Mouse (Mus musculus): ENCODE measurements around the gene Yipf2.
"Not testable (repeated sequence)": the region's sequence is repeated elsewhere in the genome, so short reads cannot be mapped to it uniquely, and the experiment has no call there.

Gene Yipf2

DNA sequence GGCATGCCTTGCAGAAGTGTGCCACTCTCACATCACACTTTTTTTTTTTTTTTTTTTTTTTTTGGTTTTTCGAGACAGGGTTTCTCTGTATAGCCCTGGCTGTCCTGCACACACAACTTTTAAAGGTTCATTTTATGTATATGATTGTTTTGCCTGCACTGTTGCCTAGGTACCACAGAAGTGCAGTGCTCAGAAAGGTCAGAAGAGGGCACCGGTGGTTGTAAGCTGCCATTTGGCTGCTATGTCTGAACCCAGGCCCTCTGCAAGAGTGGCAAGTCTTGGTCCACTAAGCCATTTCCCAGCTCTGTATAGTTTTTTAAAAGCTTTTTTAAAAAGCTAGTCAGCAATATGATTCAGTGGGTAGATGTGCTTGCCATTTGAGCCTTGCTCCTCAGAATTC is 5.6 kb upstream of the Yipf2 start:
- DNase-seq (ENCODE audit: low spot score in 2 of 2) = no peak

DNA sequence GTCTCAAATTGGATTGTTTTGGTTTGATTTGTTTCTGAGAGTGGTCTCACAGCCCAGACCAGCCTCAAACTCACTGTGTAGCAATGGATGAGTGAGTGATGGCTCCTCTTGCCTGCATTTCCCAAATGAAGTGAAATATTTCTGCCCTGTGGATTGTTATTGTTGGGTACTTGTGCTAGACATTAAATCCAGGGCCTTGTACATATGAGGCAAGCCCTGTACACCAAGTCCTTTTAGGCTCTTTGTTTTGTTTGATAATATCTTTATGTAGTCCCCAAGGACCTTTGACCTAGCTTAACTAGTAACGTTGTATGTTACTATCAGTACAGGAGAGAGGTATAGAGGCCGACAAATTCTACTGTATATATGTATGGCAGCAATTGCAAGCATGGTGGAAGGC is 2.2 kb upstream of the Yipf2 start:
- no peak for DNase-seq (ENCODE audit: low spot score in 2 of 2)

DNA sequence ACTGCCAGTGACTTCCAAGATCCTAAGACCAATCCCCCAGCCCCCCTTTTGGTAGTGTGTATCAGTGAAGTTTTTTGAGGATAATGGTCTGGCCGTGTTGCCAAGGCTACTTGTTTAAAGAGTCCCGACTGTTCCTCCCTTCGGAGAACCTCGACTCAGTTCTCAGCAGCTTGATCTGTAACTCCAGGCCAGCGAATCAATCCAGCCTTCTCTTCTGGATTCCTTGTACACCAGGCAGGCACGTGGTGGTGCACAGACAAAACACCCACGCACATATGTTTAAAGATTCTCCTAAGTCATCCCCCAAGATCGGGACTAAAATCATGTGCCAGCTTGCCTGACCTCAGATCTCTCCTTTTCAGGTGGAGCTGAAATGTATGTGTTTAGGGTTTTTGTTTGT is 1.7 kb upstream of the Yipf2 start:
- DNase-seq (ENCODE audit: low spot score in 2 of 2) = not testable (repeated sequence)

DNA sequence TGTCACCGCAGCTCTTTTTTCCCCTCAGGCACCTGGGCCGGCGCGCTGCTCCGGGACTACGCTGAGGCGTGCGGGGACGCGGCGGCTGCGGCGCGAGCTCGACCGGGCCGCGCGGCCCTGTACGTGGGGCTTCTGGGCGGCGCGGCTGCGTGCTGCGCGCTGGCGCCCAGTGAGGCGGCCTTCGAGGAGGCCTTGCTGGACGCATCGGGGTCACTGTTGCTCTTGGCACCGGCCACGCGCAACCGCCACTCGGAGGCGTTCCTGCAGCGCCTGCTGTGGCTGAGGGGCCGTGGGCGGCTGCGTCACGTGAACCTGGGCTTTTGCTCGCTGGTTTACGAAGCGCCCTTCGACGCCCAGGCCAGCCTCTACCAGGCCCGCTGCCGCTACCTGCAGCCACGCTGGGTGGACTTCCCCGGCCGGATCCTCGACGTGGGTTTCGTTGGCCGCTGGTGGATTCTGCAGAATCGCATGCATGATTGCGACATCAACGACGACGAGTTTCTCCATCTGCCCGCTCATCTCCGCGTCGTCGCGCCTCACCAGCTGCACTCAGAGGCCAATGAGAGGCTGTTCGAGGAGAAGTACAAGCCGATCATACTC is 594 bp upstream of the Yipf2 start:
- peak in 1 of 2 experiments; percentile 55 for DNase-seq (ENCODE audit: low spot score in 2 of 2)

DNA sequence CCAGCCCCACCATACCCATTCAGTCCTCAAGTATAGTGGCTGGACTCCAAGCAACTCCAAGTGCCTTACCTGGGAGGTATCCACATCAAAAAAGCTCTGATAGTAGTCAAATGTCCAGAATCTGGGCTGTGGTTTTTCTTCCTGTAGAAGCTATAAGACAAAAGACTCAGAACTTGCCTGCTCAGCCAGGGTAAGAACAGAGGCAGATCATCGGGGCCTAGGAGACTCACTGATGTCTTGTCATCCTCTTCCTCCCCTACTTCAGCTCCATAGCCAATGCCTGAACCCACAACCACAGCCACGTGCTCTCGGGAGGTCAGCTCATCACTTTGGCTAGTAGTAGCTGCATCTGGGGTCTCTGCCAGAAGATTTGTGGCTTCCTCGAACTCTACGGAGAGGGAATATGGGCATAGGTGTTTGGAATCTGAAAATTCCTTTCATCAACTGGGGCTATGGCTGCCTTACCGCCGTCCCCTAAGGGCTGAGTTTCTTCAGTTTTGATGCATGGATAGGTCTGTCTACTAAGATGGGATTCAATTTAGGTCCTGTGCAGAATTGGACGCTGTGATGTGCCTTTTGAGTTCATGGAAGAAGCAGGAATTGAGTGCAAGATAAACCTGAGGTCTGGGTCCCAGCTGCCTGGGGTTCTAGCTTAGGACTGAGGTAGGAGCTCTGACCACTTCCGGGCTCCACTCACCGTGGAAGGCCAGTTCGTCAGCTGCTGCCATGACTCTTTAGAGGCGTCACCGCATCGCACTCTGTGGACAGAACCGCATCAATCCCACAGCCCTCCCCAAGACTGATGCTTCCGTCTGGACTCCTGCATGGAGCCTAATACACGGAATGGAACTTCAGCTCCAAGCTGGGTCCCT is 561 bp downstream of the Yipf2 start:
- no peak for DNase-seq (ENCODE audit: low spot score in 2 of 2)

DNA sequence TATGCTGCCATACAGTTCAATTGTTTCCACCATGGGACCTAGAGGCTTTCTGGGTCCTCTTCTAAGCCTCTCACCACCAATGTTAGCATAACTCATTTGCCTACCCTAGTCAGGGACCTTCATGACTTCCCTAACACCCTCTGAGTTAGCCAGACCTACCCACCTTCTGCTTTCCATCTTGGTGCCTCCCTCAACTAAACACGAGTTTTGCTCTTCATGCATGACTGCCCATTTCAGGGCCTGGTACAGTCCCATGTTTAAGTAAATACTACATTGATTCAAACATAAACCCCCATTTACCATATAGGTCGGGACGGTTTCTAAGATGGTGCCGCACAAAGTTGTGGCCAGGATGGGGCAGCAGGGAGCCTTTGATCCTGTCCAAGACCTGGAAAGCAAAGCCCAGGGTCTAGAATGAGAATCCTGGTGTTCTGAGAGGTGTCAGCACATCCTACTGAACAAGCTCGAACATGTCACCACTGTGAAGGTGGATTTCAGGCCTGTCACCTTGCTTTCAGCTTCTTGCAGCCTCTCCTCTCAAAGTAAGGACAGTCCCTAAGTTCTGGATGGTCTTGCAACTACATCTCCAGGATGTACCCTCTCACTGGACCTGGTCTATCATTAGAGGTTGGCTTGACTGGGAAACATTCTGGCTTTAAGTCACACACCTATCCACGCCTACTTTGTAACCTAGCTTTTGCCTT is 1.3 kb downstream of the Yipf2 start:
- no peak for DNase-seq (ENCODE audit: low spot score in 2 of 2)

DNA sequence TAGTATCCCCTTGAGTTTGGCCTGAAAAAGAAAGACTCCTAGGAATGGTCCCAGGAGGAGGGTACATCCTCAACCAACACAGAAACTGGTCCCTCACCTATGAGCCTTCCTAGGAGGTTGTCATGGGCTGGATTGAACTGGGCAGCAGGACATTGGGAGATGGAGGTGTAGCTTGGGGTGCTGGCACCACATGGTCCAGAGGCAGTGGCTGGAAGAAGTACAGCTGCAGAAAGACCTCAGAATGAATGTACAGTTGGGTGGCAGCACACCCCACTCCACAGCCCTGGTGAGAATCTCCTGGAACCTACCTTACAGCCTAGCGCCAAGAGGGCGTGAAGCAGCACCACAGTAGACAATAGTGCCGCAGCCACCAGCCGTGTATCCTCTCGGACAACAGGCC is 3.1 kb downstream of the Yipf2 start:
- DNase-seq (ENCODE audit: low spot score in 2 of 2) = no peak

DNA sequence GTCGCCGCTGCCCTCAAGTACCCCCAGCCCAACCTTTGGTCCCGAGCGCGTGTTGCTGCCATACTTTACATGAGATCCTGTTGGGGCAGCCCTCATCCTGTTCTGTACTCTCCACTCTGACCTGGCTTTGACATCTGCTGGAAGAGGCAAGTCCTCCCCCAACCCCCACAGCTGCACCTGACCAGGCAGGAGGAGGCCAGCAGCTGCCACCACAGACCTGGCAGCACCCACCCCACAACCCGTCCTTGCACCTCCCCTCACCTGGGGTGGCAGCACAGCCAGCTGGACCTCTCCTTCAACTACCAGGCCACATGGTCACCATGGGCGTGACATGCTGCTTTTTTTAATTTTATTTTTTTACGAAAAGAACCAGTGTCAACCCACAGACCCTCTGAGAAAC is 4.3 kb downstream of the Yipf2 start:
- DNase-seq (ENCODE audit: low spot score in 2 of 2) = no peak

DNA sequence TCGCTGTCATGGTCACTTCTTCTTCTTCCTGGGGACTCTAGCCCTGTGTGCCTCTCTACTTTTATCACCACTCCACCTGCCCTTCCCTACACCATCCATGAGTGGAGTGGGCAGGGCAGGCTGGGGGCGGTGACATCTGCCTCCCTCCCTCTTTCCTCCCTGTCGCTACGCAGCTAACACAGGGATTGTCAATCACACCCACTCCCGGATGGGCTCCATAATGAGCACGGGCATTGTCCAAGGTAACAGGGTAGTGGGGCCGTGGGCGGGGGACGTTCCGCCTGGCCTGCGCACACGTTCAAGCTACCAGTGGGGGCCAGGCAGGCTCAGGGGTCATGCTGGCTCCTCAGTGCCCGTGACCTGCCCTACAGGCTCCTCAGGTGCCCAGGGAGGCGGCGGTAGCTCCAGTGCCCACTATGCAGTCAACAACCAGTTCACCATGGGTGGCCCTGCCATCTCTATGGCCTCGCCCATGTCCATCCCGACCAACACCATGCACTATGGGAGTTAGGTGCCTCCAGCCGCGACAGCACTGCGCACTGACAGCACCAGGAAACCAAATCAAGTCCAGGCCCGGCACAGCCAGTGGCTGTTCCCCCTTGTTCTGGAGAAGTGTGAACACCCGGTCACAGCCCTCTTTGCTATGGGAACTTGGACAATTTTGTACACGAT is 4.8 kb downstream of the Yipf2 start:
- DNase-seq (ENCODE audit: low spot score in 2 of 2) = no peak

DNA sequence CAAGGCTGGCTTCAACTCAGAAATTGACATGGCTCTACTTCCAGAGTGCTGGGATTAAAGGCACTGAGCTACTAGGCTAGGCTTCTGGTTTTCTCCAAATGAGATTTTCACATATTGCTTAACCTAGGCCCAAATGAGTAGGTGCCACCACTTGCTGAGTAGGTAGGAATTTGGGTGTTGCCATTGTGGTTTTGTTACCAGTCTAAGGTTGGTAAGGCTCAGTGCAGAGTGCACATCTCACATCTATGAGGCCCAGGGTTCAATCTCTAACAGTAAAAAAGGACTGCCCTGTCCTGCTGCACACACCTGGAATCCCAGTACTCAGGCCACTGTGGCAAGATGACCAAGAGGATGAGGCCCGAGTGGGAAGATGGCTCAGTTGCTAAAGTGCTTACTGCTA is 7.2 kb downstream of the Yipf2 start:
- DNase-seq (ENCODE audit: low spot score in 2 of 2) = no peak

DNA sequence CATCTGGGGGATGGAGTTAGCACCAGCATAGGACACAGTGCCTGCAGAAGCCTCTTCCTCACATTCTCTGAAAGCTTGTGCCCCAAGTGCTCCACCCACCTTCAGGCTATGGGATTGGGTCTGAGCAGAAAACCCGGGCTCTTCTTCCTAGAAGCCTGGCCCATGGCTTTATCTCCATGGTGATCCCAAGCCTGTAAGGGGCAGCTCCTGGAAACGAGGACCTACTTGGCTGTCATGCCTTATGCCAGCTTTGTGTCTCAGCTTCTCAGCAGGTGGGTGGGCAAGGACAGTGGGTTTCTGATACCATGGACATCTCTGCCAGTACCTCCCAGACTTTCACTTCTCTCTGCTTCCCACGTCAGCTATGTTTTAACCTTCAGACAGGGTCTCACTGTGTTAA is 14.4 kb downstream of the Yipf2 start:
- no peak for DNase-seq (ENCODE audit: low spot score in 2 of 2)

DNA sequence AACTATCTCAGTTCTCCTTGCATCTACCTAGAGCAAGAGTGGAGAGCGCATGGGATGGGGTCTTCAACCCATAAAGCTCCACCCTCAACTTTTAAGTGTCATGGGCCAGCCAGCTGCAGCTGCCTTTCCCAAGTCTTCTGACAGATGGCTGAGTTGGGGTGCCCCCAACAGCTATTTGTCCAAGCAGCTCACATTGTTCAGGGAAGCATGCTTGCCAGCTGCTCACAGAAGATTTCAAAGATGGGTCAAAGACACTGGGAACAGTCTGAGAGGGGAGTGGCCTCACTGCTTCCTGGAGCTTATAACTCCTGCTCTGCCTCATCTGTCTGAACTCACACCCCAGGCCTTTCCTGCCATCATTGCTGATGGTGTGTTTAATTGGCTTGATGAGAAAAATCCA is 16.3 kb downstream of the Yipf2 start:
- no peak for DNase-seq (ENCODE audit: low spot score in 2 of 2)

DNA sequence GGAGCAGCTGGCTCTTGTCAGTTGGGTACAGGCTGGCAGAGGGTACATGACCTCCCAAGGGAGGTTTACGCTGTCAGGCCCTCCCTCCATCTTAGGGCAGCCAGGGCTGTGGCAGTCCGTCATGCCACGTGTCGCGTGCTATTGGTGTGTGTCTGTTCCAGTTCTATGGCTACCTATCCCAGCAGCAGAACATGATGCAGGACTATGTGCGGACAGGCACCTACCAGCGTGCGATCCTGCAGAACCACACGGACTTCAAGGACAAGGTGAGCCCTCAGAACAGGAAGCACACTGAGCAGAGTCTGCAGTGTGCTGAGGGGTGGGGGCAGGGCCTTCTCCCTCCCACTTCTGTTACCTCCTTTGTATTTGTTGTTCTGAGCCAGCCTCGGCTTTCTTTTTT is 17.4 kb downstream of the Yipf2 start:
- DNase-seq (ENCODE audit: low spot score in 2 of 2) = no peak

DNA sequence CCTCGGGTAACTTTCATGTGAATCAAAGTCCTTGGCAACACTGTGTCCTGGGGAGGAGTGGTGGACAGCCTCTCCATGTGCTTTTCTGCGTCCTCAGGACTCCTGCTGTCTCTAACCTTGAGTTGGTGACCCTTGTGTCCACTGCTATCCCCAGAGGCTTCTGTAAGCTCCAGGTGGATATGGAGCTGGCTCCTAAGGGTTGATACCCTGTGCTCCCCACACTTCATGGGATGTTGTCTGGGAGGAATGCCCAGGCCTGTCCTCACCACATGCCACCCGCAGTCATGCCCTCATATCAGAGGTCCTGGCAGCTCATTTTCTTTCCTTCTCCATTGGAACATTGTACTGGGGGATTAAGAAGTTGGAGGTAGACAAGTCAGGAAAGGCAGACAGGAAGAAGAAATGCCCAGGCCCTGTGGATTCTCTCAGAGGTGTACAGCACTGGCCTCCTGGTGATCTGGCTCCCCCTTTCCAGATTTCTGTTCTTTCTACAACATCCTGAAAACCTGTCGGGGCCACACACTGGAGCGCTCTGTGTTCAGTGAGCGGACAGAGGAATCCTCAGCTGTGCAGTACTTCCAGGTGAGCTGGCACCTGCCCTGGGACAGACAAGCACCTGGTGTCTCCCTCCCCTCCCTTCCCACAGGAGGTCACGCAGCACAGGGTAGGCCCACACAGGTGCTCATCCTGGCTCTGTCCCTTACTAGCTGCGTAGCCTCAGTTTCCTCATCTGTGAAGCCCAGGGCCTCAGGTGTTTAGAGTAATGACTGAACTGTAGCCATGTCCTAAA is 18.4 kb downstream of the Yipf2 start:
- no peak for DNase-seq (ENCODE audit: low spot score in 2 of 2)

DNA sequence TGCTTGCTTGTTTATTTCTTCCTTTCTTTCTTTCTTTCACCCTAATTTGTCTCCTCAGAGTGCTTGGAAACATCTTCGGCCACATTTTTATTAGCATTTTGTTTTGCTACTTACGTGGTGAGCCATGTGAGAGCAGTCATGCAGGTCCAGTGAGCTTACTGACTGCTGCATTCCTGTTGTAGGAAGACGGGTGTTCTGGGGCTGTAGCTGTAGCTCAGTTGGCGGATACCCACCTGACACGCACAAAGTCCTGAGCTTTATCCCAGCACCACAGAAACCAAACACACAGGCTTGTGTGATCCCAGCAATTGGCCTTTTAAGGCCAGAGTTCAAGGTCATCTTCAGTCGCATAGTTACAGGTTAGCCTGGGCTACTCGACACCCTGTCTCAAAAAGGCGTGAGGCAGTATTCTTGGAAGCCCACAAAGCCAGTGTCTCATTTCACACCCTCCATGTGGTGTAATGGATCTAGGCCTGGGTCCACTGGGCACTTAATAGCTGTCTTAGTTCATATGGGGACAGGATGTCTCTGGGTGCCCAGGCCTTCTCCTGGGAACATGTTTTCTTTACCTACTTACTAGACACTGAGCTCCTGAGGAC is 23.9 kb downstream of the Yipf2 start:
- no peak for DNase-seq (ENCODE audit: low spot score in 2 of 2)

DNA sequence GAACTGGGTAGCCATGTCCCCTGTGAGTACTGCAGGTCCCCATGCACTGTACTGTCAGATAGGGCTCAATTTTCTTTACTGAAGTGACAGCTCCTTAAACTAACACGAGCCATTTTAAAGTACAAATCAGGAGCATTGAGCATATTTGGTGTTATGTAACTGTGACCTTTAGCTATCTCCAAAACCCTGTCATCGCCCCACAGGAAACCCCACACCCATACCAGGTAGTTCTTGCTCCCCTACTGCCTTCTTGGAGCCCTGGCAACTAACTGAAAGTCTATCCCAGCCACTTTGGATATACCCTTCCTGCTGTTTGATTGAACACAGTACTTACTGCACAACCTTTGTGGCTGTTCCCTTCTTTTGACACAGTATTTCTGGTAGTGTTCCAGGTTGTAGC is 25.6 kb downstream of the Yipf2 start:
- DNase-seq (ENCODE audit: low spot score in 2 of 2) = no peak

DNA sequence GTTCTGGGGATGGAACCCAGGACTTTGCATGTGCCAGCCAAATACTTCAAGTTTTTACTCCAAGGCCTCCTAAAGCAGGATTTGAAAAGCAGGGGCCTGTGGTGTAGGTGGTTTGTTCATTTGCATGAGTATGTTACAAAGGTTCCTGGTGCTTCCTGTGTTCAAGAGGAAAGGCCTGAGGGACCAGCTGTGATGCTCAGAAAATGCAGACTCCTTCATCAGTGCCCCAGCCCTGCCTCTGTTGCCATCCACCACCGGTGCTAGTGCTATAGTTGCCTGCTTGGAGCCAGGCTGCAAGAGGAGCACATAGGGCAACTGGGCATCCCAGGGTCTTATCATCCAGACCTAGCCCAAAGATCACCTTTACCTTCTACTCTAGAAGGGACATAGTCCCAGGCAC is 26.1 kb downstream of the Yipf2 start:
- DNase-seq (ENCODE audit: low spot score in 2 of 2) = no peak

DNA sequence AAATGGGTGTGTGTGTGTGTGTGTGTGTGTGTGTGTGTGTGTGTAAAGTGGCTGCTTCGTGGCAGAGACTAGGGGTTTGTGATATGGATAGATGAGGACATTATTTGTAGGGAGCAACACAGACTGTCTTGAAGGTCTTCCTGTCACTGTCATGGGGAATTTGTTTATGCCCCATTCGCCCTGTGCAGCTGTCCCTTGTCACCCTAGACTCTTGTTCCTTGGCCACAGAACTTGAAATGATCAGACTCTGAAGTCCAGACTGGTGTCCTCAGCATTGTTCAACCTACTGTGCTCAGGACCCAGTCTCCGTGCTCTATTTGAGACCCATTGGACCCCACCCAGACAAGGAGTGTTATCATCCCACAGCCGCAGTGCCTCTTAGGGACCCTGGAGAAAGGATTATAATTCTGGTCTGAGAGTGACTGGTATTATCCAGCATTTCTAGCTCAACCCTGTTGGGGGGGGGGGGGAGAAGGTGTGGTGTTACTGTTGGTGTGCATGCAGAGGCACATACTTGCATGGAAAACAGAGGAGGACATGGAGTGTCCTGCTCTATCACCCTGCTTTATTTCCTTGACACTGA is 27.5 kb downstream of the Yipf2 start:
- DNase-seq (ENCODE audit: low spot score in 2 of 2) = no peak

DNA sequence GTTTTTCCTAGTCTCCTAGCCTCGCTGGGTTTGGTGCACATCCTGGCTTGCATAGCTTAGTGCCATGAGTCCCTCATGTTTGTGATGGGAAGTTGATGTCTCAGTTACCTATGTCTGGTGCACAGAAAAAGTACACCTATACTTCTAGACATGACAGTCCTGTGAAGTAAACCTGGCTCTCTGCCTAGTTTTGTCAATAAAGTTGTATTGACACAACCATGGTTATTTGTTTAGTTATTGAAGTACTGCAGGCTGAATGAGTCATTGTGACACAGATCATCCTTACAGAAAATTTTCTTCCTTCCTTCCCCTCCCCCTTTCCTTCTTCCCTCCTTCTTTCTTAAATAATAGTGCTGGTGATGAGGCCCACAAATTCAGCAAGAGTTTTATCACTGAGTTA is 28.2 kb downstream of the Yipf2 start:
- DNase-seq (ENCODE audit: low spot score in 2 of 2) = no peak

DNA sequence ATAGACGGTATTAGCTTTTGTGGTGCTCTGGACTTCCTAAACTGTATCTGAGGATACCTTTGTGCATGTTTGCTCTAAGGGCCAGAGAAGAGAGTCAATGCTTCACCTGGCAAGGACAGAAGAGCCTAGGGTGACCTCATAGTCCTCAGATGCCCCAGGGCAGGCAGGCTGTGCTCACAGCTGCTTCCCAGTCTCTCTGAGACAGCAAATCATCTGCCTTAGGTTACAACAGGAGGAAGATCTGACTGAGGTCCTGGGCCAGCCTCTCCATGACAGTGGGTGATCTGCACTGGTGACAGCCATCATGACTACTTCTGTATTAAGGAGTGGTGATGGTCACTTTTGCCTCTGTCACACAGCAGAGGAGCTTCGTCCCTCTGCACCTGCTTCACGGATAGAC is 33.5 kb downstream of the Yipf2 start:
- no peak for DNase-seq (ENCODE audit: low spot score in 2 of 2)

DNA sequence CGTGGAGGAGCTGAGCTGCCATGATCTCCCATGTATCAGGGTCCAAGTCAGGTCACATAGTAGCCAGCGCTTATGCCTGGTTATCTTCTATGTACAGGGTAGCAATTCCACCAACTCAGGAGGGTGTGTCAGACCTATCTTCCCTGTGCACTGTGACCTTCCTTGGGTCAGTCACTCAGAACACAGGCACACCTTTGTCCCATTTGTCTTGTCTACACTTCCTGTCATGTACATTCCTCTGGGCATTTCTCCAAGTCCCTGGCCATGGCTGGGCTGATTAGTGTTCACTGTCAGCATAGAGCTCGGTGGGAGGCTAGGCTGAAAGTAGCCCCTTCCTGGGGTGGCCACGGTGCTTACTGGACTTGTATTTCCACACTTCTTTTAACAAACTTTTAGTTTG is 34.3 kb downstream of the Yipf2 start:
- no peak for DNase-seq (ENCODE audit: low spot score in 2 of 2)
